Mouse (Mus musculus) olfactory bulb, adult 2 months (tissue): ENCODE data around the gene Sap30l.

Experiments used
- CTCF ChIP-seq: fragments of 200-500 bp; IDR thresholded peaks from 2 replicates; pipeline ENCODE4 v1.5.1; 2012; ENCODE audit warnings: low read depth, mild to moderate bottlenecking, low read length, moderate library complexity; ENCODE audit not compliant: insufficient read depth
- POLR2A ChIP-seq: fragments of 200-500 bp; IDR thresholded peaks from 2 replicates; pipeline ENCODE4 v1.6.1; 2012; ENCODE audit warnings: mild to moderate bottlenecking, low read depth, low read length, moderate library complexity; ENCODE audit not compliant: insufficient read depth

GRCm38 (mm10) chr11:57836401-57836800, 35.0 kb downstream of the Sap30l start:
- no peak for TF ChIP-seq POLR2A
- no peak for TF ChIP-seq CTCF
